Mouse (Mus musculus): ENCODE data around the gene Pdia2.

Gene Pdia2

DNA sequence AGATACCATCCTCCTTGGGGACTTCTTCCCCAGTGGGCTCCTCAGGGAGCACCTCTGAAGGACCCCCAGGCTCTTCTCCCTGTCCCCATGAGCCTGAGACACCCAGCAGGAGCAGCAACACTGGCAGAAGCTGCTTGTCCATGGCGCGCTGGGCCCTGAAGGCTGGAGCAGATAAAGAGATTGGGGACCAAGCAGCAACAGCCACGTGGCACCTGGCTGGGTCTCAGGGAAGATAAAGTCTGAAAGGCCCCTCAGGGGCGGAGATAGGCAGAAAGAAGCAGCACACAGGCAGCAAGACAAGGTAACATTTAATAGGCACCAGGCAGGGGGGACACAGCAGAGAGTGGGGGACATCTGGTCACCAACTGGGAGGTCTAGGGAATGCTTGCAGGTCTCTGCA, at the start of gene Pdia2:
Gene Pdia2 (minus strand): TSS at position 196 of the 400 bp plus-strand sequence.
- no peak for DNase-seq (ENCODE audit: low spot score)

DNA sequence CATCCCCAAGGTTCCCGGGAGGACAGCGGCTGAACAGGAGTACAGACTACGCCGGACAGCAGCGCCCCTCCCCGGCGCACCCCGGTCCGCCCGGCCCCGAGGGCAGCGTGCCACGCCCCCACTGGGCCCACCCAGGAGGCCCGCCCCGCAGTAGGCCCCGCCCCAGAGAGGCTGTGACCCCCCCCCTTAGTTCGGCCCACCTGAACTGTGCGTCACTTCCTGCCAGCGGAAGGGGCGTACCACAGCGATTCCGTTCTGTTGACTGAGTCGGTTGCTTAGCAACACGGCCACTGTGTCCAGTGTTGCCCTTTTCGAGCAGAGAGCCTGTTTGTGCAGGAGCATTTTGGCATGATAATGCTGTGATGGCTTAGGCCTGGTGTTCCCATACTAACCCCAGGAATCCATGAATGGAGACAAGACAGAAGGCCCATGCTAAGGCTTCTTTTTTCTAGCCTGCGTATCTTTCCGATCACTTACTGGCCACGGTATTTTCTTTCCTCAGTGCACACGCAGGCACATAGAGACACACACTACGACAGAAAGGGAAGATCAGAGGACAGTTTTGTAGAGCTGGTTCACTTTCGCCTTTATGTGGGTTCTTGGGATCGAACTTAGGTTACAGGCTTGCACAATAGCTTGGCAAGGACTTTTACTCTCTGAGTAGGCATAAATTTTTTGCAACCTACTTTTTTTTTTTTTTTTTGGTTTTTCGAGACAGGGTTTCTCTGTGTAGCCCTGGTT, 45.4 kb upstream of the Pdia2 start, which contains the start of gene Fam234a:
Gene Fam234a (minus strand): TSS at position 142 of the 741 bp plus-strand sequence.
- DNase-seq (ENCODE audit: low spot score) = peak; percentile 95

GRCm38 (mm10) chr17:26243471-26244100, 44.7 kb upstream of the Pdia2 start:
- DNase-seq (ENCODE audit: low spot score) = peak; percentile 77

DNA sequence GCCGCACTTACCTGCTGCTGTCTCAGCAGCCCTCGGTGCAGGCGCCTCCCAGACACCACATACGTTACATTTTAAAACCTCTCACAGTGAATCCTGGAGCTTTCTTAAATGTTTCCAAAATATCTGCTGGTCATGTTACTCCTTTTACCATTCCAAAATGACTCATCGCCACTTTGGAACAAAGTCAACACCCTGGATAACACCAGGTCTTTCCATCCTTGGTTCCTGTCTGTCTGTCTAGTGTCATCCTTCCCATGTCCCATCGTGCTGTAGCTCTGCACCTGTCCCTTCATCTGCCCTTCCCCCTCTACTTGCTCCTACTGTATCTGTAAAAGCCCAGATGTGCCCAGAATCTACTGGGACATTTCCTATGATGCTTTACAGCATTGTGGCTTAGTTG, 42.1 kb upstream of the Pdia2 start:
- DNase-seq (ENCODE audit: low spot score) = no peak

DNA sequence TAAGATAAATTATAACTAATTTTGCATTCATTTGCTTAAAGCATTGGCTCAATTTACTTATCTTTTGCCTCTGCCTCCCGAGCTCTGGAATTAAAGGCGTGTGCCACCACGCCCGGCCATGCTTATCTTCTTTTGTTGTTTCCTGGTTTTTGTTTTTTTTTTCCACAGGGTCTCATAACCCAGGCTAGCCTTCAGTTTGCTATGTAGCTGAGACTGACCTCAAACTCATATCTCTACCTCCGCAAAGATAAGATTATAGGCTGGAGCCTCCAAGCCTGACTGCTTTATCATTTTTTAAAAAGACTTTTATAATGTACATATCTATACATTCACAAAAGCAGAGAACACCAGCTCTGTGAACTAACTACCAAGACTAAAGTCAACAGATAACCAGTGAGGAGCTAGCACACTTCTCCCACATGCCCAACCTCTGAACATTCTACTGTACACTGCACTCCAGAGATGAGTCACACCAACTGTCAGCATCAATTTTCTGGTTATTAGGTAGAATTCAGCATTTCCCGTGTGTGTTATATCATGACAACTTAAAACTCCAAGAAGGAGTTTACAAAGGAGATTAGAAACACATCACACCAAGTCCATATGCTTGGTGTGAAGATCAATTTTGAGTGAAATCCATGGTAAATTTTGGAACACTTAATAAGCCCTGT, 41.4 kb upstream of the Pdia2 start:
- DNase-seq (ENCODE audit: low spot score) = no peak

DNA sequence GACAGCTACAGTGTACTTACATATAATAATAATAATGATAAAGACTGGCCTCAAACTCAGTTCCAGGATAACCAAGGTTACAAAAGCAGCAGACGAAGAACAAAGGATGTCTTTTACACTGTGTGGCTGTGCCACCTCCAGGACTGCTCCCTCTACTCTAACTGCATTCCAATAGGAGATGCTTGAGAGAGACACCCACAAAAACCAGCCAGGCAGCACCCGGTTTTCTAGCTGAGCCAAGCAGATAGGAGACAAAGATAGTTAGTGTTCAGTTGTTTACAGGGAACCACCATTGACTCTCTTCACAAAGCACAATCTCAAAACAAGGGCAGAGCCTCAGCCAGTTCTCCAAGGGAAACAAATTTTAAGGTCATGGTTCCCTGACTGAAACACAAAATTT, 40.7 kb upstream of the Pdia2 start:
- no peak for DNase-seq (ENCODE audit: low spot score)

- DNase-seq (ENCODE audit: low spot score) = no peak
Observed at GRCm38 (mm10) chr17:26237667-26238066, 38.8 kb upstream of the Pdia2 start.

DNA sequence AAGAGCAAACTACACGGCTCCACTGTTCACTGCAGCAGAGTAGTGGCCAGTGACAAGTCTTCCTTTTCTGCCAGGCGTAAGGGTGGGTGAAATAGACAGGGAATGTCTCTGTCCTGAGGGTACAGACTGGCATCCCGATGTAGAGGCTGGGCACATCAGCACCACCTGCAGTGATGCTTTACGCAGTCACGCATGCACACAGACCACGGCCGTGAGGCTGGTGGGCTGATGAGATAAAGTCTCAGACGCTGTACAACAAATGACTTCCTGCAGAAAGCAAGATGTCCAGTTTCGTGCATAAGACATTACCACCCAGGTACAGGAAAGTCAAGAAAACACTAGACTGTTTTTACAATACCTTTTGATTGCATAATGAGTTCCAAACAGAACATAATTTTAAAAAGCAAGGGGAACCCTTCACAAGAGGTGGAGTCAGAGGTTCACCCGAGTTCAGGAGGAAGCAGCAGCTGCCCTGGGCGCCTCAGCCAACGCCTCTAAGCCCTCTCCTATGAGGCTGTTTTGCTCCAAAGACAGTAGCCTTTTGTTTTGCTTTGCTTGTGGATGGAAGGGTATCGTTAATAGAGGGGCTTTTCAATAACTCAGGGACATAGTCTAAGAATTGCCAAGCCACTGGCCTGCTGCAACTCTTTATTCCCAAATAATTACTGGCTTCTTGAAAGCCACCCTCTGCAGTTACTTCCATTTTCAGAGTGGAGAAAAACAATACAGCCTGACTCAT, 36.4 kb upstream of the Pdia2 start:
- DNase-seq (ENCODE audit: low spot score) = no peak

- DNase-seq (ENCODE audit: low spot score) = no peak
Observed at GRCm38 (mm10) chr17:26234386-26234785, 35.5 kb upstream of the Pdia2 start.

DNA sequence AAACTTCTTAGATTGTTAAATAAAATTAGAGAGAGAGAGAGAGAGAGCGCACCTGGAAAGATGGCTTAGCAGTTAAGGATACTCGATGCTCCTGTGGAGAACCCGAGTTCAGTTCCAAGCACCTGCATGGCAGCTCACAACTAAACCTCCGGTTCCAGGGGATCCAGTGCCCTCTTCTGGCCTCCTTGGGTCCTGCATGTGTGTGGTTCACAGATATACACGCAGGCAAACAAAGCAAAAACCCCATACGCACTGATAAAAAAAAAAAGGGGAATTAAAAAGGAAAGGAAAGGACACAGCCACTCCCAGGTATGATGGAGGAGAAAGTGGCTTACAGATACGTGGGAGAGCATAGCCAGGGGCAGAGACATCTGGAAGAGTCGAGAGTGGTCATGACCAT, 34.0 kb upstream of the Pdia2 start:
- DNase-seq (ENCODE audit: low spot score) = no peak

- DNase-seq (ENCODE audit: low spot score) = no peak
Observed at GRCm38 (mm10) chr17:26231156-26231555, 32.3 kb upstream of the Pdia2 start.

DNA sequence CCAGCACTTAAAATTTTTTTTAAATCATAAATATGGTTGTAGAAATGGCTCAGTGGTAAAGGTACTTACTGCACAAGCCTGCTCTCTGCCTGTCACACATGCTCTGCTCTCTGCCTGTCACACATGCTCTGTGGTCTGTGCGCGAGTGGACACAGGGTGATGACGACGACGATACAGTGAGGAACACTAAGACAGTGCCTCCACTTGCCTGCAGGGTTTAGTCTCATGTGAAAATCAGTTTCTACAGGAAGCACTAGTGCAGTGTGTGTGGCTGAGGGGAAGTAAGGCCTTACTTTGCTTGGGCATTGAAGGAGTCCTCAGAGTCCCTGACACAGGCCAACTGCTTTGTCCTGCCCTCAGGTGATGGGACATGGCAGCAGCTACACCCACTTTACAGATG, 30.9 kb upstream of the Pdia2 start:
- DNase-seq (ENCODE audit: low spot score) = no peak

DNA sequence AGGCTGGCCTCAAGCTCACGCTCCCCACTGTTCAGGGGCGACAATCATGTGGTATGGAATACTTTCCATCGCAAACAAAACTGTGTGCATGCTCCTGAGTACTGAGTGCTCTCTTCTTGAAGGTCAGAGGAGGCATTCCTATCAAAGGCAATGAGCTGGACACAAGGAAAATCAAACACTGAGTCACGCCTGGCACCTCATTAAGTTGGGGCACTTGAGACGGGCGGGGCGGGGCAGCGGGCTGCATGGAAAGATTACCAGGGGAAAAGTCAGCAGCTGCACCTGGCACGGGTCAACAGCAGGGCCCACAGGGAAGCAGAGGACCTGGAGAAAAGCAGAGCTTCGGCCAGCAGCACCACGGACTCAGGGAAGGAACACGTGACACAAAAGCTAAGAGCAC, 26.3 kb upstream of the Pdia2 start:
- no peak for DNase-seq (ENCODE audit: low spot score)

GRCm38 (mm10) chr17:26221508-26221907, 22.6 kb upstream of the Pdia2 start:
- DNase-seq (ENCODE audit: low spot score) = no peak

DNA sequence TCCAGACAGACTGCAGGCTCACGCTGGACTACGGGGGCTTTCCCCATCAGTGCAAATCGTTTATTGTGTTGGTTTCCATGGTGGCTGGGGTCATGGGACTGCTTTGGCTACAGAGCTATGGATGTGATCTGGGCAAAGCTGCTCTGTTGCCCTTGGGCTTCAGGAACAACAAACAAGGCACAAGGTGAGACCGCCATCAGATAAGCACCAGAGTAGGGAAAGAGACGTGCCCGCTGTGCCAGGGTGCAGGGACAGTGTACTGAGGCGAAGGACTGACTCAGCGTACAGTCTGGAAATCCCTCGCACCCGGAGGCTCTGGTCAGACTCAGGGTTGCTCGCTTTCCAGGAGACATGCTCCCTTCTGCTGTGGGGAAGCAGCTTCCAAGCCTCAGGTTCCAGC, 13.8 kb upstream of the Pdia2 start:
- no peak for DNase-seq (ENCODE audit: low spot score)

DNA sequence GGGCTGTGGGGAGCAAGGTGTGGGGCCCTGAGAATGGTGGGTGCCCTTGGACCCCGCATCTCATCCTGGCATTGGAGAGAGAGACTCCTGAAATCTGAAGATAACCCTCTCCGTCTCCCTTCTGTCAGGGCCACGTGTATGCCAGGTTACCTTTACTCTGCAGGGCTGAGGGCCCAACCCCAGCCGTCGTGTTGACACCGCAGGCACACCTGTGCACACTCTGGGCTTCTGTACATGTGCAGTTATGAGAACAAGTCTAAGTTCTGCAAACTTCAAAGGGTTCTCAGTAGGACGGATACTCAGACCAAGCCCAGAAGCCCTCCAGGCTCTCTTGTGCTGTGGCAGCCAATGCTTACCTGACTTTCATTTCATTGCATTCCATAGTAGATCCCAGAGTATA, 13.4 kb upstream of the Pdia2 start:
- DNase-seq (ENCODE audit: low spot score) = no peak

DNA sequence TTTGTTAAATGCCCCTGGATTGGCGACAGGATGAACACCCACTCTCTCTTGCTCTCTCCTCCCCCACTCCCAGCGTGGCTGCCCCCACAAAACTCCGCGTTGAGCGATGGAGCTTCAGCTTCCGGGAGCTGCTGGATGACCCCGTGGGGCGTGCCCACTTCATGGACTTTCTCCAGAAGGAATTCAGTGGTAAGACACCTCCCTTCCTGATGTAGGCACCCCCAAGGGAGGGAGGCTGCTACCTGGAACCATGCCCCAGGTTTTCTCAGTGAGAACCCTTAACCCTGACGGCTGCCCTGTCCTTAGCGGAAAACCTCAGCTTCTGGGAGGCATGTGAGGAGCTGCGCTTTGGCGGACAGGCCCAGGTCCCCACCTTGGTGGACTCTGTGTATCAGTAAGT, 8.8 kb upstream of the Pdia2 start, which contains the start of gene Arhgdig:
Gene Arhgdig (minus strand): TSS at position 101 of the 400 bp plus-strand sequence.
- no peak for DNase-seq (ENCODE audit: low spot score)

- DNase-seq (ENCODE audit: low spot score) = no peak
Observed at GRCm38 (mm10) chr17:26206392-26206791, 7.5 kb upstream of the Pdia2 start.

DNA sequence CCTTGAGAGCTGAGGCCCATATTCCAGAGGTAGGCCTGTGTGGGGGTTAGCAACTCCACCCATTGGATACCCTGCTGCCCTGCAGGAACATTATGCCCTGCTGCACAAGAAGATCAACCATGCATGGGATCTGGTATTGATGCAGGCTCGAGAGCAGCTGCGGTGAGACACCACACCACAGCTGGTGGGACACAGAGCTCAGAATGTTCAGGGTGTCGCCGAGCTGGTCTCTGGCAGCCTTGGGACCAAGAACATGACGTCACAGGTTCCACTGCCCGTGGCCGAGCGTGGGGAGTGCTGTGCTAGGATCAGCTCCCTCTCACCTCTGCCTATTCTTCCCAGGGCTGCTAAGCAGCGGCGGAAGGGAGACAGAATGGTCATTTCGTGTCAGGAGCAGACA, 5.9 kb upstream of the Pdia2 start:
- no peak for DNase-seq (ENCODE audit: low spot score)

DNA sequence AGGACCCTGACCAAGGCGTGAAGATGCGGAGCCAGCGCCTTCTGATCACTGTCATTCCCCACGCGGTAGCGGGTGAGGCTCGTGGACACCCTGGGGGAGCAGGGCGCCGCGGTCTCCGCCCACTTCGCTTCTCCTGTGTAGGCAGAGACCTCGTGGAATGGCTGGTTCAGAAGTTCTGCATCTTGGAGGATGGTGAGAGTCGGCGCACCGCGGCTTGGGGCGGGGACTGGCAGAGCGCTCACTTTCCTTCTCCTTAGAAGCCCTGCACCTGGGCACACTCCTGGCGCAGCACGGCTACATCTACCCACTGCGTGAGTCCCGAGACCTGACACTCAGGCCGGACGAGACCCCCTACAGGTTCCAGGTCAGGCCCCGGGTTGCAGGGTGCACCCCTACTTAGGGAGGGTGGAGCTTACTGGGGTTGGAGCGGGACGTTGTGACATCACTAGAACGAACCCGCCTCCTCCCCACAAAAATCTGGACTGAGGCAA, 4.5 kb upstream of the Pdia2 start:
- peak; percentile 44 for DNase-seq (ENCODE audit: low spot score)

DNA sequence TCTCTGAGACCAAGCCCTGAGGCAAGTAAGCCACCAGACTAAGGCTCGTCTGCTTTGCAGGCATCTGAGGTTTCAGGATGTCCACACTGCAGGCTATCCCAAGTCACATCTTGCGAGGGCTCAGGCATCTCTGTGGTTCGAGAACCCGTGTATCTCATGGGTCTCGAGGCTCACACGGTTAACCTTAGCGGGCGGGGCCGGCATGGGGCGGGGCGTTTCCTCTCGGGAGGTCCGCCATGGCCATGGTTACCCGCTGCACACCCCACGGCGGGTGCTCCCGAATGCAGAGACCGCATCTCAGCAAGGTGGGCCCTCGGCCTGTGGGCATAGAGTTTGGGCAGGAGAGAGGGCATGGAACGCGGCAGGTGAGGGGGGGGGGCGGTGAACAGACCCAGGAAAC, 3.9 kb upstream of the Pdia2 start, which contains the start of gene Rgs11:
Gene Rgs11 (plus strand): TSS at position 215 of the 400 bp plus-strand sequence.
- peak; percentile 58 for DNase-seq (ENCODE audit: low spot score)

DNA sequence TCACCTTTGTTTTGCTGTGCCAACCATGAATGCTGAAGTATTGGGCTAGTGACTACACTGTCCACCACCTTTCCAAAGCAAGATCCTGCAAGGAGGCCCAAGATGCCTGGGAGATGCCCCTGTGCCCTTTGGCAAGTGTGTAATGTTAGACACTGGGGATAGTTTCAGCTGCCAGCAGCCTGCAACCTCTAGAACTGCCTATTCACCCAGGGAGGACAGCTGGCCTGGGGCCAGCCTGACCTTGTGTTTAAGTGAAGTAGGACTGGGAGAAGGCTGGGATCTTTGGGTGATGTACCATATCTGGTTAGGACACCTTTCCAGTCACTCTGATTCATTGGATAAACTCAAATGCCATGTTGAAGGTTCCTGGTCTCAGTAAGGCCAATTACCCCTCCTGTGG, 3.1 kb upstream of the Pdia2 start:
- no peak for DNase-seq (ENCODE audit: low spot score)
